Mouse (Mus musculus) urinary bladder, postnatal 4 days (tissue): ENCODE data around the gene Radil.

ENCODE experiments used
- DNase-seq, 2 experiments: peaks; one replicate each; pipeline ENCODE4 v3.0.0; 2021 to 2022; ENCODE audit warnings: low spot score in 2 of 2

Gene Radil

DNA sequence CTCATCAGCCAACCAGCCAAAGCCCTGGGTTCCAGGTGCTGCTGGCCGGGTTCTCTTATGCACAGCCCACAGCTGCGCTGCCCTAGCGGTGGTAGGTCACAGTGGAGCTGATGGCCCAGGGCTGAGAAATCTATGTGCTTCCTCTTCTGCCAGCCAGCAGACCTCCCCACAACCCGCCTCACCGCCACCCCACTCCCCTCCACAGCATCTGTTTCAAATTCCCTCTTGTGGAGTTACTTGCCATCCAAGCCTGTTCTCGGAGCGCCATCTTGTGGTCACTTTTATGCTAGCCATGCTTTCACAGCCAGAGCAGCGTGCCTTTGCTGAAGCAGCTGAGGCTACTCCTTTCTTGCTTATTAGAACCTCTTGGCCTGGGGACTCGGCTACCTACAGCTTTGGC lies 102.8 kb downstream of the Radil start:
- peak; percentile 81 to 90 for DNase-seq

DNA sequence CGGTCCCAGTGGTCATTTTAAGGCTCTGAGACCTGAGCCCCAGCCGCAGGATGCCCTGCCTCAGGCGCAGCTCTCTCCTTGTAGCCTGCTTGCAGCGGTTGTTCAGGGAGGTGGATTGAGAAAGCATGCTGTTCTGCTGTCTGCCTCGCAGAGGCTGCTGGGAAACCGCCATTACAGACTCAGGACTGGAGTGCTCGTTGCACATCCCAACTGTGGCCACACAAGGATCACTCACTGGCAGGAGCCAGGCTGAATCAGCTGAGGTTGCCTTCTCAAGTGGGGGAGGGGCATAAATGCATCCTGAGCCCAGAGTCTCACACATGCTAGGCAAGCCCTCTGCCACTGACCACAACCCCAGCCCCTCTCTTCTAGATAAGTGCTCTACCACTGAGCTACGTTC lies 105.2 kb downstream of the Radil start:
- no peak for DNase-seq

DNA sequence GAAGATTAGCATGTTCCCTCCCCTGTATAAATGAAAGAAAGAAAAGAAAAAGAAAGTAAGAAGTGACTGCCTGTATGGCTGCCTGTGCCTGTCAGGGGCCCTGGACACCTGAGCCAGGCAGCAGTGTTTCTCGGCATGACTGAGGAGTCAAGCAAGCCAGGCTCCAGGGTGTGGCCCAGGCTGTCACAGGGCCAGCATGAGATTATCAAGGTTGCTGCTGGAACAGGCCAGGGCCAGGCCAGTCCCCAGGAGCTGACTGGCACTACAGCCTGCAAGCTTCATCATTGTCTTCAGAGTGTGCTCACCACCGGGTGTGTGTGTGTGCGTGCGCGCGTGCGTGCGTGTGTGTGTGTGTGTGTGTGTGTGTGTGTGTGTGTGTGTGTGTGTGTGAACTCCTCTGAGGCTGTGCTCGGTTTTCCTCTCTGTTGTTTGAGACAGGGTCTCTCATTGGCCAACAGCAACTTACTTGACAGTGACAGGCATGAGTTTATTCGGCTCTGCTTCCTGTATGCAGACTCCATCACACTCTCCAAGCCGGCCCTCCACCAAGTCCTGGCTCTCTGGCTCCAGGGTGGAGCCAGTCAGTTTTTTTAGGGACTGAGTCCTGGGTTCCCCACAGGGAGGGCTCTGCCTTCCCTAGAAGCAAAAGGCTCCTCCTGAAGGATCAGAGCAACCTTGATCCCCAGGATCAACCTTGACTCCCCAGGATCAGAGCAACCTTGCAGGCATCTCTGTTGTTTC lies 105.9 kb downstream of the Radil start:
- no peak for DNase-seq

DNA sequence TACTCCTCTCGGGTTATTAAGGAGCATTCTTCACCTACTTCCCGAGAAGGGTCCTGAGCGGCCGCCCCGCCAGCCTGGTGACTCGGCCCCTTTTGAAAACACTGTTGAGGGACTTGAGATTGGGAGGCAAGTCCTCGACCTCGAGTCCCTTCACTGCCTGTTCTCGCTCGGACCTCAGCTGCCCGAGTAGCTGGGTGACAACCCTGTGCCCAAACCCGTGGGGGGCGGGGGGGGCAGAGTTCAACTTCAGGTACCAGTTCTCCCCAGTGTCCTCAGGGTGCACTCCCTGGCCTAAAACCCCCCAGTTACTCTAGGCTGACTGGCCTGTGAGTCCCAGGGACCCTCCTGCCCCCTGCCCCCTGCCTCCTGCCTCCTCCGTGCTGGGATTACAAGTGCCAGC lies 106.9 kb downstream of the Radil start:
- no peak for DNase-seq

DNA sequence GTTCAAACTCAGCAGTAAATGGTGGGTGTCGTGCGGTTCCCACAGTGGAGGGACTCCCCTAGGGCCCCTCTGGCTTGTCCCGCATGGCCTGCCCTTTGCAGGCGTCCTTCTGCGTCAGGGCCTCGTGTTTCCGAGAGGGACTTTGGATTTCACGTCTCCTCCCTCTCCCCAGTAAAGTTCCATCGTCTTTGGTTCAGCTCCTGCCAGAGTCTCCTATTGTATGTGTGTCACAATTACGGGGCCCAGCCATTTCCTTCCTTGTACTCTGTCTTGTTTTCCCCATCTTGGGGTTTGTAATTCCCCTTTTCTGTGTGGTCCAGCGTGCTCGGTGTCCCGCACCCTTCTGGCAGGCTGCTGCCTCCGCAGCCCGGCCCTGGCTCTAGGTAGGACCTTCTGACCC lies 107.4 kb downstream of the Radil start:
- DNase-seq = no peak

DNA sequence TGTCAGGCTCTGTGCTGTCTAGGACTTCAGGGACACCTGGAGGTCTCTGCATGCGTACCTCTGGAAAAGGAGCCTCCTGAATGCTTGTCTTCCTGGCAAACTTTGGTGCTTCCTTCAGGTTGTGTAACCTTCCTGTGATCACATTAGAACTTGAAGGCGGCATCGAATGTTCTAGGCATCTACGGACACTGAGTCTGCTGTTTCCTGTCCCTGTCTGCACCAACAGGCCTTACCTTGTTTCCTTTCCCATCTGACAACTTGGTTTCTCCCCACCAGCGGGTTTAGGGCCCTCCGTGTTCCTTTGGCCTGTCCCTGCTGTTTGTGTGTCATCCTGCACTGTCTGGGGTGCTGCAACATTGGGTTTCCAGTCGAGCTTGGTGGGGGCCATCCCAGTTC lies 108.9 kb downstream of the Radil start:
- no peak for DNase-seq

DNA sequence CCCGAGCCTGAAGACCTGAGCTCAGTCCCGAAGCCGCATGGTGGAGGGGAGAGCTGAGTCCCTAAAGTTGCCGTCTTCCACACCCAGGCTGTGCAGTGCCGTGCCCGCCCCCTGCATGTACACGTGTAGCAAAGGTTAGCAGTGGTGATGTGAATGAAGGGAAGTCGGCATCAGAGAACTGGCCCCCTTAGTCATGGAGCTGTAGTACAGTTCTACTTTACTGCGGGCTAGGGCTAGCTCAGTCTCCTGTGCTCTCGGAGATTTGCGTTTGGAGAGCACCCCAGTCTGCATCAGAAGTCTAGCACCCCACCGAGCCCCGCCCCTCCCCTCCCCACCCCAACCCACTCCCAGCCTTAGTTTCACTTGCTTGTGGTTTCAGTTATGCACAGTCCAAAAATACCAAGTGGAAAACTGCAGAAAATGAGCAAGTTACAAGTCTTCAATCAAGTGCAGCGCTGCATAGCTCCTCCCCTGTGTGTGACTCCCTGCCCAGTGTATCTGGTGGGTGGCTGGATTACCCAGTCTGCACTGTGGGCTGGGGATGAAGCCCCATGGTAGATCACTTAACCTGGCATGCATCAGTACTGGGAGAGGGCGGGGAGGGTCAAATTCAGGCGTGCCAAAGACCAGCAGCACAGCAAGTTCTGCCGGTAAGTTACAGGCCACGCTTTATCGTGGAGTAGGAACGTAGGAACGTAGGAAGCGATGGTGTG lies 109.4 kb downstream of the Radil start:
- no peak for DNase-seq

DNA sequence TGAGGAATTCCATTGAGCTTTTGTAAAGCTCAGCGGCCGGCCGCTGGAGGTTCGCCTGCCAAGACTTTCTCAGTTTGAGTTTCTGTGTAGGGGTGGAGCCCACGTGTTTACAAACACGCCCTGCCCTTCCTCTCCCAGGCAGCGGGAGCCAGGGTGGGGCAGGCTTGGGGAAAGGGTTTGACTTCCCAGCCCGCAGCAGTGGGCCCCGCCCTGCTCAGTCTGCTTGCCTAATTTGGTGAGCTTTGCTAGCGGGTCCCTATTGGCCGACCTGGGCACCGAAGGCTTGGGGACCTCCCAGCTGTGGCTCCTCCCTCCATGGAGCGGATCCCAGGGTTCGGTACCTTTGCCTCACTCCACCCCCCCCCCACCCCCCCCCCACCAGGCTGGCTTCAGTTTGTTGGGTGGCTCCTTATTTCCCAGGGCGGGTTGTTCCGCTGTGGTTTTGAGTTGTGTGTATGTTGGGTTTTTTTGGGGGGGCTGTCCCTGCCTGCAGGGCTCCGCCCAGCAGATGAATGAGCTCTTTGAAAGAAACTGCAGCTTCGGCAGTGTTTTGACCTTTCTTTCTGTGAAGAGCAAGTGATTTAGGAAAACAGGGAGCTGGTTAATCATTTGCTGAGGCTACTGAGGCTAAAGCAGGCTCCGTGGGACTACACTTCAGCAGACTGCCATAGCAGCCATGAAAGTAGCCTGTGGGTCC lies 110.3 kb downstream of the Radil start:
- peak; percentile 93 for DNase-seq

DNA sequence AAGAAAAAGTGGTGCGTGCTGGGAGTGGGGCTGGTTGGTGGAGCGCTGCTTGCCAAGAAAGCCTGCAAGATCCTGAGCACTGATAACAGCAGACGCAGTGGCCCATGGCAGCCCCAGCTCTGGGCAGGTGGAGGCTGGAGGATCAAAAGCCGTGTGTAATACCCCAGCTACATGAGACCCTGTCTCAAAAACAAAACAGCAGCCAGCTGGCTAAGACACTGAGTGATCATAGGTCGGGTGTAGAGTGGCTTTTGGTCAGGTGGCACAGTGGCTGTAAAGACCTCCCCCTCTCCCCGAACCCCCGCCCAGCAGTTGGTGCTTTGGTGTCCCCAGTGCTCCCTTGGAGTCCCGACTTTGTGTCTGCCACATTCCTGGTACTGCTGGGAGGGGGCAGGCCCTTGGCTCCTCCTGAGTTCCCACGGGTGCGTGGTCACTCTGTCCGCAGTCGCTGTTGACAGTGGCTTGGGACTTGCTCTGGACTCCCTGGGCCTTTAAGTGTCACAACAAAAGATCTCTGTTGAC lies 110.9 kb downstream of the Radil start:
- DNase-seq = no peak

DNA sequence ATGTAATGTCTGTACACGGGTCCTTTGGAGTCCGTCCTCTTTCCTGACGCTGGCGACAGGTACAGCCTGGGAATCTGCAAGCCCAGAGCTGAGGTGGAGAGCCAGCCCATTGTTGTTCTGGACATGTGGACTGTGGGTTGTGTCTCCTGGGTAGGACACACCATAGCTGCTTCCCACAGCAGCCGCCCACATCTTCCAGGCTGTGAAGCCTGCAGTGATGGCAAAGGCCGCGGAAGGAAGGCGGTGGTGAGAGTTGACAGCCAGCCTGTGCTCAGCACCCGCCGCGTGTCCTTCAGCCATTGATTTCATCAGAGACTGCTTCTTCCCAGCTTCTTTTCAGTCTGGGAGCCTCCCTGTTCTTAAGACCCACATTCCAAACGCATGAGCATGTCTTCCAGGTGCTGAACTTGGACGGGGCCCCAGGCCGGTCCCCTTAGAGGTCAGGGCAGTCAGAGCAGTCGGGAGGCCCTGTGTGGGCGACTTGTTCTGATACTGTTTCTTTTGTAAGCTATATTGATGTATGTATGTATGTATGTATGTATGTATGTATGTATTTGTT lies 112.4 kb downstream of the Radil start:
- DNase-seq = no peak

DNA sequence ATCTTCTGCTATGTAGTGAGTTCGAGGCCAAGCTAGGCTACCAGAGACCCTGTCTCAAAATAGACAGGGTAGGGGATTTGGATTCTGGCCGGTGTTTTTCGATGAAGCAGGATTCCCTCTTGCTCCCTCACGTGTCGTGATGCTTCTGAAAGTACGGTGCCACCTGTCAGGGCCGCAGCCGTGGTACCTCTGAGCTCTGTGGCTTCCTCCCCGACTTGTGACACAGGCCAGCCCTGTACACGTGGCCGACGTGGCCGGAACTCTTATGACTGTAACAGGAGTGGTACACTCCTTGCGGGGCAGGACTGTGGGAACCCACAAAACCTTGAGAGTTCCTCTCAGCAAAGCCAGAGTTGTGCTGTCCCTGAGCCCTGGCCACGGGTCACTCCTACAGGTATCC lies 115.2 kb downstream of the Radil start:
- no peak for DNase-seq
